Mouse (Mus musculus) C3H10T1/2 (cell line): ENCODE results near the gene Nap1l4. TPM values are rescaled to one million over a fixed set of nuclear protein-coding genes. Genes with fewer than 3 reads are reported as not detected.

ENCODE experiments used
- polyA plus RNA-seq, 2 experiments: library from polyadenylated mRNA; unstranded; fragments of >200 nt; fragmentation: generic; extraction: Trizol; gene quantifications; one replicate each; pipeline ENCODE4 v1.2.1; 2012; ENCODE audit warnings: missing spikeins in 2 of 2

Gene Nap1l4
- polyA plus RNA-seq: 10 to 100 TPM; 19.7 to 76.6 TPM

GRCm38 (mm10) chr7:143548976-143549457, at the start of gene Nap1l4:
Nap1l4 (minus strand) TSS chr7:143549106.

GRCm38 (mm10) chr7:143502418-143503200, 46.3 kb downstream of the Nap1l4 start, which contains the start of gene Phlda2:
Phlda2 (minus strand) TSS chr7:143503150.

GRCm38 (mm10) chr7:143473347-143474101, 75.4 kb downstream of the Nap1l4 start, which contains the start of gene Slc22a18:
Slc22a18 (plus strand) TSS chr7:143473736.

Other genes starting within 250 kb of the Nap1l4 start
- not detected for gene Cdkn1c, start 88.1 kb downstream of the Nap1l4 start, polyA plus RNA-seq
- 1 to 10 TPM in 1 of 2 experiments, under 1 TPM in 1; 0.41 to 5.5 TPM for gene Slc22a18, start 75.4 kb downstream of the Nap1l4 start, polyA plus RNA-seq
- gene Phlda2, start 46.0 kb downstream of the Nap1l4 start, polyA plus RNA-seq: under 1 TPM in 1 of 2 experiments, not detected in 1; 0.04 TPM
- 10 to 100 TPM; 46.1 to 96.5 TPM for gene Cars, start 51.0 kb upstream of the Nap1l4 start, polyA plus RNA-seq
- under 1 TPM; 0.02 TPM for gene Tnfrsf26, start 79.6 kb upstream of the Nap1l4 start, polyA plus RNA-seq
- 1 to 10 TPM; 2.3 to 2.4 TPM for gene Tnfrsf22, start 100.6 kb upstream of the Nap1l4 start, polyA plus RNA-seq
- gene Tnfrsf23, start 136.8 kb upstream of the Nap1l4 start, polyA plus RNA-seq: 1 to 10 TPM; 1.9 to 5.1 TPM
- gene Osbpl5, start 207.9 kb upstream of the Nap1l4 start, polyA plus RNA-seq: 10 to 100 TPM; 13.6 to 38.6 TPM
- gene Mrgprg, start 217.9 kb upstream of the Nap1l4 start, polyA plus RNA-seq: not detected
- gene Mrgpre, start 235.4 kb upstream of the Nap1l4 start, polyA plus RNA-seq: under 1 TPM; 0.13 to 0.98 TPM